Mouse (Mus musculus) 3T3-L1 (cell line): Measurements from ENCODE around the gene Rsph6a.

Source experiments
- DNase-seq: peaks from one replicate; pipeline ENCODE4 v3.0.0-alpha.2; 2015; ENCODE audit warnings: low read depth, low spot score

Gene Rsph6a

DNA sequence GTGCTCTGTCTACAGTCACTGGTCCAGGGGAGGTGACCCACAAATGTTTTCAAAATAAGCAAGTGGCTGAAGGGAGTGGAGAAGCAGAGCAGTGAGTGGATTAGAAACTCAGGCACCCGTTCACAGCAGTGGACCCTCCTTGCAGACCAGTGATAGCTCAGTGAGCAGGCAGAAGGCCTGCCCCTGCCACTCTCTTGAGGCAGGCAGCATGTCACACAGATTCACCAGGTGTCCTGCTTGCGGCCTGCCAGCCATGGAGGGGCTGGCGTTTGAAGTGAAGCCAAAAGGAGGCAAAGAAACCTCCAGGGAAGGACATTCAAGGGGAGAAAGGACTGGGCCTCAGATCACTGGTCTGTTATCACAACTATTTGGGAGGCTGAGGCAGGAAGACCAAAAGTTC lies 24.2 kb downstream of the Rsph6a start:
- DNase-seq = no peak

- no peak for DNase-seq
Measured at GRCm38 (mm10) chr7:19080451-19080950, 26.0 kb downstream of the Rsph6a start.

GRCm38 (mm10) chr7:19082171-19082570 lies 27.7 kb downstream of the Rsph6a start:
- no peak for DNase-seq

DNA sequence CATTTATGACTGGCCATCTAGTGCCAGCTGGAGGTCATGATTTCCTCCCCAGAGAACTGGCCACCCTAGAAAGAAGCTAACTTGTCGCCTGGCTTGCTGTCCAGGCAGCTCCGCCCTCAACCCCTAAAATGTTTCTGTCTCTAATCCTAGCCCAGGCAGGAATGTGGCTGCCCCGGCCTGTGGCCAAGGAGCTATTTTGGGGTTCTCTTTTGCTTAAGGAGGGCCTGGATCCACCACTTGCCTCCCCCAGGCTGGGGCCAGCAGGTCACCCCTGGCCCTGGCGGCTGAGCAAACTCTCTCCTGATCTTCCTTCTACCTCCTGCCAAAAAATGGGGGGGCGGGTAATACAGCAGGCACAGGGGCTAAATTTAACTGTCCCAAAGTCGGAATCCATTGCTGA lies 28.6 kb downstream of the Rsph6a start:
- peak; percentile 12 for DNase-seq

GRCm38 (mm10) chr7:19083701-19084100 lies 29.2 kb downstream of the Rsph6a start, which contains the start of gene Dmpk:
Gene Dmpk, plus strand, starts transcription at chr7:19083849.
- no peak for DNase-seq

- DNase-seq = peak; percentile 53
Measured at GRCm38 (mm10) chr7:19084277-19084771, 29.8 kb downstream of the Rsph6a start.

- DNase-seq = no peak
Measured at GRCm38 (mm10) chr7:19084921-19085473, 30.5 kb downstream of the Rsph6a start.

DNA sequence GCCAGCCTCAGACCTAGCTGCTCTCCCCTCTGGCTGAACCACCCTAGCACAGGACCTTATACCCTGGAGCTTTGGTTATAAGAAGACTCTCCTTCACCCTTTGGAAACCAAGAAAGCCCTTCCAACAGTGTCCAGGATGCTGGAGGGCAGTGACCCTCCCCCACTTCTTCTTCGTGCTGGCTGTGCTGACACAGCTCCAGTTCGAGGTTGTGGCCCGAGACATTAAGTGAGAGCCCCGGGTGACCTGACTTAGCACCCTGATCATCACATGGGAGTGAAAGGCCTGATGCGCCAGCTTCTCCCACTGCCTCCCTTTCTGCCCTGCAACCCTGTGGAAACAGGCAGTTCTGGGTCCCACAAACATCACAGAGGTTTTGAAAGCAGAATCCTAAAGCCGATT lies 31.0 kb downstream of the Rsph6a start:
- no peak for DNase-seq

DNA sequence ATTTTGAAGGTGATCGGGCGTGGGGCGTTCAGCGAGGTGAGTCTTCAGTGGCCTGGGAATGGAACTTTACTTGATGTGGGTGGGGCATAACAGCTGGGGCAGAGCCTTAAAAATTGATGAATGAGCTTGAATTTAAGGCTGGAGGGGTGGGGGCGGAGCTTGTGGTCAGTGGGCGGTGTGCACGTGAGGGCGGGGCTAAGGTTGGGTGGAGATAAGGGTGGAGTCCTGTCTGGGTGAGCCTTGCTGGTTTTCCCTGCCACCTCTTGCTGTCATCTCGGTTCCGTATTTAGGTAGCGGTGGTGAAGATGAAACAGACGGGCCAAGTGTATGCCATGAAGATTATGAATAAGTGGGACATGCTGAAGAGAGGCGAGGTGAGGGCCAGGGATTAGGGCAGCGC lies 31.6 kb downstream of the Rsph6a start:
- peak; percentile 51 for DNase-seq

- DNase-seq = no peak
Measured at GRCm38 (mm10) chr7:19086760-19087159, 32.3 kb downstream of the Rsph6a start.

DNA sequence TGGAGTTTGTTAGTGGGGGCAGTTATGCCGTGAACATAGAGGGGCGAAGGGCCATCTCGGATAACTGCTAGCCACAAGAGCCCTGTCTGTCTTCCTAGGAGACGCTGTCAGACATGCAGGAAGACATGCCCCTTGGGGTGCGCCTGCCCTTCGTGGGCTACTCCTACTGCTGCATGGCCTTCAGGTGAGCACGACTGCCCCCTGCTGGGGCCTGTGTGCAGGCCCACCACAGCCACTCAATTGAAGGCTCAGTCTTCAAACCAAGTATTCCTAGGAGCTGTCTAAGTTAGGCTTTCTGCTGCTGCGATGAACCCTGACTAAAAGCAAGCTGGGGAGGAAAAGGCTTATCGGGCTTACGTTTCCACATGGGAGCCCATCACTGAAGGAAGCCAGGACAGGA lies 34.3 kb downstream of the Rsph6a start:
- DNase-seq = peak; percentile 59

DNA sequence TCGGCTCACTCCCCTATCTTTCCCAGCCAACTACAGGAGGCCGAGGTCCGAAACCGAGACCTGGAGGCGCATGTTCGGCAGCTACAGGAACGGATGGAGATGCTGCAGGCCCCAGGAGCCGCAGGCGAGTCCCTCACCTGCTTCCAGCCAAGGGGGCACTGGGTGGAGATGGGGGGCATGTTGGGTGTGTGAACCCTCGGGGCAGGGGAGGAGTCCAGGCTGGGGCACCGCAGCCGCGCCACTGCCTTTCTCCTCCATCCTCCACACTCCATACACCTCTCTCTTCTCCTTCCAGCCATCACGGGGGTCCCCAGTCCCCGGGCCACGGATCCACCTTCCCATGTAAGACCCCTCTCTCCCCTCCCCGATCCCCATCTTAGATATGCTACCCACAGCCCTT lies 37.4 kb downstream of the Rsph6a start:
- no peak for DNase-seq

GRCm38 (mm10) chr7:19092381-19093173 lies 38.1 kb downstream of the Rsph6a start:
- DNase-seq = no peak

DNA sequence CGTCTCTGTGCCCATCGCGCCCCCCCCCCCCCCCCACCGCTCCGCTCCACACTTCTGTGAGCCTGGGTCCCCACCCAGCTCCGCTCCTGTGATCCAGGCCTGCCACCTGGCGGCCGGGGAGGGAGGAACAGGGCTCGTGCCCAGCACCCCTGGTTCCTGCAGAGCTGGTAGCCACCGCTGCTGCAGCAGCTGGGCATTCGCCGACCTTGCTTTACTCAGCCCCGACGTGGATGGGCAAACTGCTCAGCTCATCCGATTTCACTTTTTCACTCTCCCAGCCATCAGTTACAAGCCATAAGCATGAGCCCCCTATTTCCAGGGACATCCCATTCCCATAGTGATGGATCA lies 38.7 kb downstream of the Rsph6a start:
- peak; percentile 71 for DNase-seq

- DNase-seq = peak; percentile 98
Measured at GRCm38 (mm10) chr7:19093537-19094385, 39.3 kb downstream of the Rsph6a start.

DNA sequence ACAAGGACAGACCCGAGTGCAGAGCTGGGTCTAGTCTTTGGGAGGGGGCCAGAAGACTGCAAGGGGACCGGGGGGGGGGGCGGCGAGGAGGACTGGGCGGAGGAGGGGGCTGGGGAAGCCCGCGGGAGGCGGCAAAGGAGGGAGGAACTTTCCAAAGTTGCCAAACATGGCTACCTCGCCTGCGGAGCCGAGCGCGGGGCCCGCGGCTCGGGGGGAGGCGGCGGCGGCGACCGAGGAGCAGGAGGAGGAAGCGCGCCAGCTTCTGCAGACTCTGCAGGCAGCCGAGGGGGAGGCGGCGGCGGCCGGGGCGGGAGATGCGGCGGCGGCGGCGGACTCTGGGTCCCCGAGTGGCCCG lies 40.0 kb downstream of the Rsph6a start, which contains the start of gene Six5:
Six5 (plus strand) TSS at position 124 of the 355 bp plus-strand sequence.
- peak; percentile 41 for DNase-seq

DNA sequence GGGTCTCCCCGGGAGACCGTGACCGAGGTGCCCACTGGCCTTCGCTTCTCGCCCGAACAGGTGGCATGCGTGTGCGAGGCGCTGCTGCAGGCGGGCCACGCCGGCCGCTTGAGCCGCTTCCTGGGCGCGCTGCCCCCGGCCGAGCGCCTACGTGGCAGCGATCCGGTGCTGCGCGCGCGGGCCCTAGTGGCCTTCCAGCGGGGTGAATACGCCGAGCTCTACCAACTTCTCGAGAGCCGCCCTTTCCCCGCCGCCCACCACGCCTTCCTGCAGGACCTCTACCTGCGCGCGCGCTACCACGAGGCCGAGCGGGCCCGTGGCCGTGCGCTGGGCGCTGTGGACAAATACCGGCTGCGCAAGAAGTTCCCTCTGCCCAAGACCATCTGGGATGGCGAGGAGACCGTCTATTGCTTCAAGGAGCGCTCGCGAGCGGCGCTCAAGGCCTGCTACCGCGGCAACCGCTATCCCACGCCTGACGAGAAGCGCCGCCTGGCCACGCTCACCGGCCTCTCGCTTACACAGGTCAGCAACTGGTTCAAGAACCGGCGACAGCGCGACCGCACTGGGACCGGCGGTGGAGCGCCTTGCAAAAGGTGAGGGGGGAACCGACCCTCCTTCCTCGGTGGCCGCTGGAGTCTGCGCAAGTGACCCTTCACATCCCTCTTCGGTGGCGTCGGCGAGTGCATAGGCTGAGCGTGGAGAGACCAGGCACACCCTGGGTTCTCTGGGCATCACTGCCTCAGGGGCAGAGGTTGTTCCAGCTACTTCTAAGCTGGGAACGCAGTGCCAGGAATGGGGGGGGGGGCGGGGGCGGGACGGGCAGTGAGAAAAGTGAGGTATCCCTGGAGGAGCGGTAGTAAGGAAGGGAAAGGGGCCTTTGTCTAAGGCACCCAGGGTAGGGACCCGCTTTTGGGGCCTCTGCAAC lies 40.6 kb downstream of the Rsph6a start:
- peak; percentile 52 for DNase-seq

GRCm38 (mm10) chr7:19095751-19096110 lies 41.2 kb downstream of the Rsph6a start:
- DNase-seq = peak; percentile 84

GRCm38 (mm10) chr7:19096421-19096976 lies 42.0 kb downstream of the Rsph6a start:
- DNase-seq = no peak

DNA sequence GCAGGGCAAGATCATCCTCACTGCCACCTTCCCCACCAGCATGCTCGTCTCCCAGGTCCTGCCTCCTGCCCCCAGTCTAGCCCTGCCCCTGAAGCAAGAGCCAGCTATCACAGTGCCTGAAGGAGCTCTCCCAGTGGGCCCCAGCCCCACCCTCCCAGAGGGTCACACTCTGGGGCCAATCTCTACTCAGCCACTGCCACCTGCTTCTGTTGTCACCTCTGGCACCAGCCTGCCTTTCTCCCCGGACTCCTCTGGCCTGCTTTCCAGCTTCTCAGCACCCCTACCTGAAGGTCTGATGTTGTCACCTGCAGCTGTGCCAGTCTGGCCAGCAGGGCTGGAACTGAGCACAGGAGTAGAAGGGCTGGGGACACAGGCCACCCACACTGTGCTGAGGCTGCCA lies 42.7 kb downstream of the Rsph6a start:
- no peak for DNase-seq

- no peak for DNase-seq
Measured at GRCm38 (mm10) chr7:19097863-19098262, 43.4 kb downstream of the Rsph6a start.
